Mouse (Mus musculus): ENCODE measurements around the gene Tbx4. TPM values are rescaled to one million over a fixed set of nuclear protein-coding genes. Genes with fewer than 3 reads are reported as not detected.

Gene Tbx4
- polyA plus RNA-seq (2014; fragmentation: Illumina TruSeq; extraction: RNeasy Lipid Tissue Mini Kit (QIAGEN cat#74804); ENCODE audit: insufficient read depth, low read depth, low replicate concordance), result 26.5 TPM

DNA sequence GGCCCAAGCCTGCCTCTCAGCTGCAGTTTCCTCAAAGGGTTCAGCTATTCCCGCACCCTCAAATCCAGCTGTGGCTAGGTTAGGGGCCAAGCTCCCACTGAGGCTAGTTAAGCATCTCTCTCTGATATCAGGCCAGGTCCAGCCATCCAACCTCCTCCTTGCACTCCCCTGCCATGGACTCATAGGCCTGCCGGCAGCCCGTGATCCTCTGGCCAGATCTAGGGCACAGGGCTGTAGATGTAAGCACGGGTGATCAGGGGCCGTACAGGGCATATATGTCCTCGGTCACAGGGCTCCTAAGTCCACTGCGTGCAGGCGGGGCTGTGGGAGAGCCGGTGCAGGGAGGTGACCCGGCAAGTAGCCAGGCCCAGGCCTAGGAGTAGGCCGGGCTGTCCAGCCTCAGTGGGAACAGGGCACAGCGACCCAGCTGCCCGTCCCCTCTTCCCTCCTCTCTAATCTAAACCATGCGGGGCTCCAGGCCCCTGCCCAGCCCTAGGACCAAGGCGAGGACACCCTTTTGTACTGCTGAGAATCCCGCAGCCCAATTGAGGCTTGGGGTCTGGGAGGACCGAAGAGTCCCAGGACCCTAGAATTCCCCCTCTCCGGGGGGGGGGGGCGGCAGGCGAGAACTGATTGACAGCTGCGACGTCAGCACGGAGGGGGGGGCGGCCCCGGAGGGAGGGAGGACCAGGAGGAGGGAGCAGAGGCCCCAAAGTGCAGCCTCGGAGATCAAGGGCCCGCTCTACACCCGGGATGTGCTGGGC lies at the start of gene Tbx4:
Tbx4 (plus strand) TSS at position 758 of the 764 bp plus-strand sequence.

DNA sequence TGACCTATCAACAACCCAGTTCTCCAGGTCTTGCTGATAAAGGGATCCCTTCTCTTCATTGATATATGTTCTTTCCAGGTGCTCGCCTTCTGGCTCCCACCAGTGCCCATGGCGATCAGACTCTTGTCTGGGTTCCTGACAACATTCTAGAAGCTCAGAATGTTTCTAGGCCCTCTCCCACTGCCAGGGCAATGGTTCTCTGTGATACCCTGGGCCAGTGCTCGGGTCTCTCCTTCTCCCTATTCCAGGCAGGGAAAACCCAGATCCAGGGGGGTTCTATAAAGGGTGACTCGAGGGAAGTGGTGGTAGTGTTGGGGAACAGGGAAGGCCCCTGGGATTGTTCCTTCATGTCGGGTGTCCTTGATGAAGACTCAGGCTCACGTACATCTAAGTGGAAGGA lies 36.0 kb upstream of the Tbx4 start, which contains the start of gene Gm11444:
Gm11444 (minus strand) TSS at position 101 of the 400 bp plus-strand sequence.

Other genes starting within 250 kb of the Tbx4 start
- 67.5 TPM for gene Tbx2, start 53.9 kb upstream of the Tbx4 start, polyA plus RNA-seq (2014; fragmentation: Illumina TruSeq; extraction: RNeasy Lipid Tissue Mini Kit (QIAGEN cat#74804); ENCODE audit: insufficient read depth, low read depth, low replicate concordance)
- gene Gm11444, start 36.1 kb upstream of the Tbx4 start, polyA plus RNA-seq (2014; fragmentation: Illumina TruSeq; extraction: RNeasy Lipid Tissue Mini Kit (QIAGEN cat#74804); ENCODE audit: insufficient read depth, low read depth, low replicate concordance), result not detected

All from lung, adult 10 weeks (tissue).